Mouse (Mus musculus): Measurements from ENCODE around the gene Abl1. TPM values are rescaled to one million over a fixed set of nuclear protein-coding genes. Genes with fewer than 3 reads are reported as not detected.

The Abl1 gene
- polyA plus RNA-seq, 1 experiment = 44.8 TPM

- no peak overlapping the region for H3K27ac ChIP-seq (ENCODE audit: insufficient read depth, low read length)
- TF ChIP-seq EP300 (IDR thresholded peaks at IDR 0.05; ENCODE audit: insufficient read depth, low read depth, low read length) = no peak
- no peak overlapping the region for H3K4me3 ChIP-seq (ENCODE audit: low read depth, low read length)
- no peak overlapping the region for H3K9ac ChIP-seq (ENCODE audit: low read depth, poor library complexity, severe bottlenecking)
- H3K4me1 ChIP-seq (ENCODE audit: control insufficient read depth, insufficient read depth, low read length) = no peaks in the 10 kb centered on the region
- no peaks in the 10 kb centered on the region for H3K36me3 ChIP-seq (ENCODE audit: control insufficient read depth, insufficient read depth, low read length, poor library complexity, severe bottlenecking)
- no peaks in the 10 kb centered on the region for H3K9me3 ChIP-seq (replicated peaks; ENCODE audit: control insufficient read depth, insufficient read depth, low read length, poor library complexity, severe bottlenecking)
- H3K27me3 ChIP-seq (ENCODE audit: control insufficient read depth, insufficient read depth, low read length, poor library complexity, severe bottlenecking) = peaks cover 33% of the 10 kb centered on the region
Observed at GRCm38 (mm10) chr2:31641508-31641830, 46.7 kb upstream of the Abl1 start.

- peaks cover 28% of the 10 kb centered on the region for H3K27me3 ChIP-seq (ENCODE audit: control insufficient read depth, insufficient read depth, low read length, poor library complexity, severe bottlenecking)
- no peaks in the 10 kb centered on the region for H3K4me1 ChIP-seq (ENCODE audit: control insufficient read depth, insufficient read depth, low read length)
- H3K9ac ChIP-seq (ENCODE audit: low read depth, poor library complexity, severe bottlenecking) = no peak overlapping the region
- no peaks in the 10 kb centered on the region for H3K9me3 ChIP-seq (replicated peaks; ENCODE audit: control insufficient read depth, insufficient read depth, low read length, poor library complexity, severe bottlenecking)
- TF ChIP-seq POLR2A (IDR thresholded peaks at IDR 0.05; ENCODE audit: insufficient read depth, low read length) (no peak), EP300 (IDR thresholded peaks at IDR 0.05; ENCODE audit: insufficient read depth, low read depth, low read length) (no peak), CTCF (IDR thresholded peaks at IDR 0.05; ENCODE audit: low read depth, low read length) (no peak)
- no peaks in the 10 kb centered on the region for H3K36me3 ChIP-seq (ENCODE audit: control insufficient read depth, insufficient read depth, low read length, poor library complexity, severe bottlenecking)
- no peak overlapping the region for H3K27ac ChIP-seq (ENCODE audit: insufficient read depth, low read length)
- H3K4me3 ChIP-seq (ENCODE audit: low read depth, low read length) = peak overlapping the region; percentile 8; the same call in 1 of the 2 replicates
Observed at GRCm38 (mm10) chr2:31641929-31642328, 46.2 kb upstream of the Abl1 start.

- H3K27ac ChIP-seq (ENCODE audit: insufficient read depth, low read length) = no peak overlapping the region
- H3K4me3 ChIP-seq (ENCODE audit: low read depth, low read length) = peak overlapping the region; percentile 89
- H3K27me3 ChIP-seq (ENCODE audit: control insufficient read depth, insufficient read depth, low read length, poor library complexity, severe bottlenecking) = peaks cover 12% of the 10 kb centered on the region
- no peaks in the 10 kb centered on the region for H3K9me3 ChIP-seq (replicated peaks; ENCODE audit: control insufficient read depth, insufficient read depth, low read length, poor library complexity, severe bottlenecking)
- no peaks in the 10 kb centered on the region for H3K36me3 ChIP-seq (ENCODE audit: control insufficient read depth, insufficient read depth, low read length, poor library complexity, severe bottlenecking)
- TF ChIP-seq EP300 (IDR thresholded peaks at IDR 0.05; ENCODE audit: insufficient read depth, low read depth, low read length) = no peak
- no peak for TF ChIP-seq POLR2A (IDR thresholded peaks at IDR 0.05; ENCODE audit: insufficient read depth, low read length)
- no peak for TF ChIP-seq CTCF (IDR thresholded peaks at IDR 0.05; ENCODE audit: low read depth, low read length)
- peak overlapping the region; percentile 57 for H3K9ac ChIP-seq (ENCODE audit: low read depth, poor library complexity, severe bottlenecking)
- no peaks in the 10 kb centered on the region for H3K4me1 ChIP-seq (ENCODE audit: control insufficient read depth, insufficient read depth, low read length)
Observed at GRCm38 (mm10) chr2:31653971-31654853, 34.0 kb upstream of the Abl1 start.

GRCm38 (mm10) chr2:31654854-31655559 is 33.2 kb upstream of the Abl1 start:
- peak overlapping the region; percentile 89 for H3K4me3 ChIP-seq (ENCODE audit: low read depth, low read length)
- no peaks in the 10 kb centered on the region for H3K36me3 ChIP-seq (ENCODE audit: control insufficient read depth, insufficient read depth, low read length, poor library complexity, severe bottlenecking)
- H3K9ac ChIP-seq (ENCODE audit: low read depth, poor library complexity, severe bottlenecking) = no peak overlapping the region
- H3K27ac ChIP-seq (ENCODE audit: insufficient read depth, low read length) = no peak overlapping the region
- no peaks in the 10 kb centered on the region for H3K4me1 ChIP-seq (ENCODE audit: control insufficient read depth, insufficient read depth, low read length)
- H3K27me3 ChIP-seq (ENCODE audit: control insufficient read depth, insufficient read depth, low read length, poor library complexity, severe bottlenecking) = peaks cover 14% of the 10 kb centered on the region
- no peaks in the 10 kb centered on the region for H3K9me3 ChIP-seq (replicated peaks; ENCODE audit: control insufficient read depth, insufficient read depth, low read length, poor library complexity, severe bottlenecking)
- TF ChIP-seq CTCF (IDR thresholded peaks at IDR 0.05; ENCODE audit: low read depth, low read length) (peak; percentile 62), POLR2A (IDR thresholded peaks at IDR 0.05; ENCODE audit: insufficient read depth, low read length) (no peak)

- Histone ChIP-seq H3K36me3 (ENCODE audit: control insufficient read depth, insufficient read depth, low read length, poor library complexity, severe bottlenecking) (no peaks in the 10 kb centered on the region), H3K4me1 (ENCODE audit: control insufficient read depth, insufficient read depth, low read length) (no peaks in the 10 kb centered on the region), H3K27ac (ENCODE audit: insufficient read depth, low read length) (no peak overlapping the region), H3K27me3 (ENCODE audit: control insufficient read depth, insufficient read depth, low read length, poor library complexity, severe bottlenecking) (peaks cover 14% of the 10 kb centered on the region), H3K9ac (ENCODE audit: low read depth, poor library complexity, severe bottlenecking) (no peak overlapping the region), H3K4me3 (ENCODE audit: low read depth, low read length) (no peak overlapping the region), H3K9me3 (replicated peaks; ENCODE audit: control insufficient read depth, insufficient read depth, low read length, poor library complexity, severe bottlenecking) (no peaks in the 10 kb centered on the region)
- TF ChIP-seq POLR2A (IDR thresholded peaks at IDR 0.05; ENCODE audit: insufficient read depth, low read length) = no peak
Observed at GRCm38 (mm10) chr2:31656374-31656773, 31.8 kb upstream of the Abl1 start.

Data from ES-Bruce4 (cell line).